ENCODE assay signal across 9 mouse cellular contexts in genomic region chr1:152599347-152599746, GRCm38 (mm10).
DNase-seq lines count a peak whose midpoint lies in the region; ATAC-seq lines count a peak whose summit lies in the region.
"Had no signal": no experiment of that assay in that cellular context is flagged by ENCODE, and none has a peak within 500 bp of the region (broad histone marks: within the 10 kb centered on the region; RNA-seq: fewer than 3 reads in every experiment).

No protein-coding gene starts in this region.

- no peak overlapping the region for H3K4me3 ChIP-seq in kidney, embryonic 15.5 days (replicated peaks)

- H3K4me2 ChIP-seq in kidney, embryonic 15.5 days: no peak overlapping the region

- 0 out of 2 replicates have a peak overlapping the region, but pooled peaks have one; percentile 51 for H3K27ac ChIP-seq in kidney, embryonic 15.5 days

- H3K36me3 ChIP-seq in kidney, embryonic 15.5 days: peaks cover 3% of the 10 kb centered on the region; the same call in 1 of the 2 replicates

- peak; percentile 65 for DNase-seq in kidney, adult 11 months
- no peak for DNase-seq in kidney, postnatal 4 days
- DNase-seq in urinary bladder, postnatal 10 days (ENCODE audit: low spot score): no peak
- no peak for DNase-seq in frontal cortex, postnatal 10 days (ENCODE audit: low spot score in 2 of 2)
- DNase-seq: spleen, adult 18-20 months had no signal

- H3K9me3 ChIP-seq in kidney, embryonic 15.5 days (replicated peaks): no peaks in the 10 kb centered on the region

- H3K27me3 ChIP-seq in kidney, embryonic 15.5 days: no peaks in the 10 kb centered on the region

- peak; percentile 48 for ATAC-seq in common myeloid progenitor, adult 5-6 weeks (replicated peaks; ENCODE audit: low read depth, poor library complexity, severe bottlenecking)
- ATAC-seq in kidney, embryonic 15.5 days (replicated peaks; ENCODE audit: low FRiP score): no peak
- peak; percentile 66 for ATAC-seq in megakaryocyte, adult 5-6 weeks (ENCODE audit: poor library complexity, severe bottlenecking)
- no peak for ATAC-seq in inflammation-experienced regulatory T-cells, adult 6 months

- no peak overlapping the region for H3K9ac ChIP-seq in kidney, embryonic 15.5 days

- 67% methylated on average over 8 of the region's 8 CpGs for WGBS in kidney, embryonic 15.5 days

- peaks cover 44% of the 10 kb centered on the region for H3K4me1 ChIP-seq in kidney, embryonic 15.5 days

Comparison
In these comparisons a context has a peak if more than half of its experiments do, and no peak if none do; other contexts are left out.
1. ATAC-seq: peak in common myeloid progenitor, adult 5-6 weeks (single experiment) and megakaryocyte, adult 5-6 weeks (single experiment); none in kidney, embryonic 15.5 days (single experiment) and inflammation-experienced regulatory T-cells, adult 6 months (single experiment).